Mouse (Mus musculus): Measurements from ENCODE around the gene Nckap1l.
A peak's percentile ranks its signal among the peaks of the same experiment; 100 is the strongest.

Nckap1l gene

GRCm38 (mm10) chr15:103539259-103539658 is 85.7 kb downstream of the Nckap1l start:
- no peak for DNase-seq (ENCODE audit: low spot score)

- no peak for DNase-seq (ENCODE audit: low spot score)
Measured at GRCm38 (mm10) chr15:103540646-103541045, 87.1 kb downstream of the Nckap1l start.

GRCm38 (mm10) chr15:103542526-103542925 is 88.9 kb downstream of the Nckap1l start:
- no peak for DNase-seq (ENCODE audit: low spot score)

GRCm38 (mm10) chr15:103547983-103548382 is 94.4 kb downstream of the Nckap1l start:
- DNase-seq (ENCODE audit: low spot score) = peak; percentile 16

Data from retina, embryonic 14.5 days (tissue).